ENCODE assay signal across 9 mouse cellular contexts in genomic region chr17:6746452-6747231, GRCm38 (mm10). TPM values are rescaled to one million over a fixed set of nuclear protein-coding genes. Genes with fewer than 3 reads are reported as not detected.
DNase-seq lines count a peak whose midpoint lies in the region; ATAC-seq and TF ChIP-seq lines count a peak whose summit lies in the region.
"Had no signal": no experiment of that assay in that cellular context is flagged by ENCODE, and none has a peak within 500 bp of the region (broad histone marks: within the 10 kb centered on the region; RNA-seq: fewer than 3 reads in every experiment).

No protein-coding gene starts in this region.

- no peak for ATAC-seq in midbrain, postnatal 0 days (ENCODE audit: low FRiP score)
- no peak for ATAC-seq in stomach, postnatal 0 days (ENCODE audit: low FRiP score, low TSS enrichment)

- WGBS in forebrain, embryonic 10.5 days = 88% methylated on average over 9 of the region's 9 CpGs
- 57% methylated on average over 9 of the region's 9 CpGs for WGBS in midbrain, postnatal 0 days
- WGBS in stomach, postnatal 0 days = 74% methylated on average over 9 of the region's 9 CpGs

- no peak overlapping the region for H3K9ac ChIP-seq in midbrain, postnatal 0 days (replicated peaks; ENCODE audit: low read length, poor library complexity, severe bottlenecking)
- H3K9ac ChIP-seq in stomach, postnatal 0 days (ENCODE audit: low read length) = no peak overlapping the region
- H3K9ac ChIP-seq: neural tube, embryonic 12.5 days had no signal

- intact Hi-C loops in left cerebral cortex, postnatal 4 days (cut with DNase I) = no loop called here

- H3K9me3 ChIP-seq in forebrain, embryonic 10.5 days = no peaks in the 10 kb centered on the region
- no peaks in the 10 kb centered on the region for H3K9me3 ChIP-seq in midbrain, postnatal 0 days (ENCODE audit: low read length)
- no peaks in the 10 kb centered on the region for H3K9me3 ChIP-seq in stomach, postnatal 0 days (ENCODE audit: control insufficient read depth, low read length)
- H3K9me3 ChIP-seq: neural tube, embryonic 12.5 days had no signal

- no peak for TF ChIP-seq CTCF in midbrain, postnatal 0 days (IDR thresholded peaks at IDR 0.05)
- TF ChIP-seq CTCF in stomach, postnatal 0 days (IDR thresholded peaks at IDR 0.05; ENCODE audit: low read depth) = no peak

- no peak overlapping the region for H3K4me3 ChIP-seq in forebrain, embryonic 10.5 days
- H3K4me3 ChIP-seq in midbrain, postnatal 0 days (ENCODE audit: low read depth, low read length) = no peak overlapping the region
- no peak overlapping the region for H3K4me3 ChIP-seq in stomach, postnatal 0 days (ENCODE audit: low read depth, low read length)
- H3K4me3 ChIP-seq: neural tube, embryonic 12.5 days had no signal

- H3K36me3 ChIP-seq in forebrain, embryonic 10.5 days (replicated peaks) = peaks cover 95% of the 10 kb centered on the region
- no peaks in the 10 kb centered on the region for H3K36me3 ChIP-seq in midbrain, postnatal 0 days (ENCODE audit: insufficient read depth, low read length)
- H3K36me3 ChIP-seq in stomach, postnatal 0 days (ENCODE audit: control insufficient read depth, insufficient read depth, low read length) = peaks cover 10% of the 10 kb centered on the region; the same call in 1 of the 2 replicates

- DNase-seq in kidney, adult 8-10 months = peak; percentile 68 to 73
- DNase-seq in kidney, postnatal 4 days = no peak
- no peak for DNase-seq in forebrain, embryonic 10.5 days (ENCODE audit: extremely low spot score, low spot score)
- DNase-seq in kidney, adult 9 months = peak; percentile 81
- peak; percentile 35 for DNase-seq in midbrain, postnatal 0 days (ENCODE audit: low spot score)
- no peak for DNase-seq in stomach, postnatal 0 days (ENCODE audit: low spot score)
- DNase-seq in left cerebral cortex, postnatal 4 days = no peak
- no peak for DNase-seq in left cerebral cortex, adult 18-20 months (ENCODE audit: low spot score in 2 of 2)

- H3K27ac ChIP-seq in forebrain, embryonic 10.5 days = peak overlapping the region; percentile 49
- peak overlapping the region; percentile 43 for H3K27ac ChIP-seq in midbrain, postnatal 0 days (ENCODE audit: low read depth, low read length)
- no peak overlapping the region for H3K27ac ChIP-seq in stomach, postnatal 0 days (replicated peaks)
- H3K27ac ChIP-seq: neural tube, embryonic 12.5 days had no signal

- peaks cover 84% of the 10 kb centered on the region for H3K4me1 ChIP-seq in forebrain, embryonic 10.5 days
- H3K4me1 ChIP-seq in midbrain, postnatal 0 days (ENCODE audit: insufficient read depth, low read length) = peaks cover 10% of the 10 kb centered on the region; the same call in 1 of the 2 replicates
- no peaks in the 10 kb centered on the region for H3K4me1 ChIP-seq in stomach, postnatal 0 days (replicated peaks; ENCODE audit: control insufficient read depth, insufficient read depth)

- peak overlapping the region; percentile 7; the same call in 1 of the 2 replicates for H3K4me2 ChIP-seq in midbrain, postnatal 0 days (ENCODE audit: low read depth, low read length, poor library complexity, severe bottlenecking)
- H3K4me2 ChIP-seq in stomach, postnatal 0 days (replicated peaks; ENCODE audit: low read depth) = no peak overlapping the region
- H3K4me2 ChIP-seq: neural tube, embryonic 12.5 days had no signal

- no peak for TF ChIP-seq EP300 in stomach, postnatal 0 days (optimal IDR thresholded peaks at IDR 0.05)

- no peaks in the 10 kb centered on the region for H3K27me3 ChIP-seq in forebrain, embryonic 10.5 days (ENCODE audit: poor library complexity, severe bottlenecking)
- H3K27me3 ChIP-seq in midbrain, postnatal 0 days (ENCODE audit: insufficient read depth, low read length) = no peaks in the 10 kb centered on the region
- H3K27me3 ChIP-seq in stomach, postnatal 0 days (ENCODE audit: control insufficient read depth, insufficient read depth, low read length) = no peaks in the 10 kb centered on the region
- H3K27me3 ChIP-seq: neural tube, embryonic 12.5 days had no signal

RNA-seq across cellular contexts. Expression of gene Ezr, which starts 35.9 kb away (rescaled TPM):
- 103 and 116 TPM in 2 replicates for polyA plus RNA-seq in forebrain, embryonic 10.5 days (2016; fragmentation: Nextera tagmentation; extraction: Ambion mirVana)
- total RNA-seq in midbrain, postnatal 0 days (2014; rRNA removed) = 19.5 and 33.8 TPM in 2 replicates
- polyA plus RNA-seq in midbrain, postnatal 0 days (2015; fragmentation: Nextera tagmentation; extraction: Ambion mirVana) = 27.3 and 28.5 TPM in 2 replicates
- polyA plus RNA-seq in stomach, postnatal 0 days (2015; fragmentation: Nextera tagmentation; extraction: Ambion mirVana) = 289 and 299 TPM in 2 replicates
- total RNA-seq in left cerebral cortex, postnatal 4 days (2021) = 10 to 100 TPM; 17.4 to 19.9 TPM
- 10 to 100 TPM; 42.4 to 46.8 TPM for total RNA-seq in left cerebral cortex, adult 18-20 months (2021)

Comparison
In these comparisons a context has a peak if more than half of its experiments do, and no peak if none do; other contexts are left out.
1. DNase-seq: peak in kidney, adult 8-10 months (2 of 2), kidney, adult 9 months (single experiment) and midbrain, postnatal 0 days (single experiment); none in kidney, postnatal 4 days (0 of 2), forebrain, embryonic 10.5 days (single experiment), stomach, postnatal 0 days (single experiment), left cerebral cortex, postnatal 4 days (single experiment) and left cerebral cortex, adult 18-20 months (0 of 2).